Mouse (Mus musculus) liver, postnatal 0 days (tissue): ENCODE results near the gene Syt2.

Experiments
- CTCF ChIP-seq: sonication (generic); IDR thresholded peaks from 2 replicates; pipeline ENCODE4 v1.5.1; 2016; ENCODE audit warnings: antibody characterized with exemption, low read depth
- EP300 ChIP-seq: IDR thresholded peaks from 2 replicates; pipeline ENCODE4 v1.6.1; 2016; ENCODE audit warnings: antibody characterized with exemption, low read depth, mild to moderate bottlenecking

GRCm38 (mm10) chr1:134774247-134774646, 127.8 kb downstream of the Syt2 start:
- TF ChIP-seq EP300 (no peak), CTCF (no peak)
